Mouse (Mus musculus): ENCODE data around the gene Neurog1.

Gene Neurog1

DNA sequence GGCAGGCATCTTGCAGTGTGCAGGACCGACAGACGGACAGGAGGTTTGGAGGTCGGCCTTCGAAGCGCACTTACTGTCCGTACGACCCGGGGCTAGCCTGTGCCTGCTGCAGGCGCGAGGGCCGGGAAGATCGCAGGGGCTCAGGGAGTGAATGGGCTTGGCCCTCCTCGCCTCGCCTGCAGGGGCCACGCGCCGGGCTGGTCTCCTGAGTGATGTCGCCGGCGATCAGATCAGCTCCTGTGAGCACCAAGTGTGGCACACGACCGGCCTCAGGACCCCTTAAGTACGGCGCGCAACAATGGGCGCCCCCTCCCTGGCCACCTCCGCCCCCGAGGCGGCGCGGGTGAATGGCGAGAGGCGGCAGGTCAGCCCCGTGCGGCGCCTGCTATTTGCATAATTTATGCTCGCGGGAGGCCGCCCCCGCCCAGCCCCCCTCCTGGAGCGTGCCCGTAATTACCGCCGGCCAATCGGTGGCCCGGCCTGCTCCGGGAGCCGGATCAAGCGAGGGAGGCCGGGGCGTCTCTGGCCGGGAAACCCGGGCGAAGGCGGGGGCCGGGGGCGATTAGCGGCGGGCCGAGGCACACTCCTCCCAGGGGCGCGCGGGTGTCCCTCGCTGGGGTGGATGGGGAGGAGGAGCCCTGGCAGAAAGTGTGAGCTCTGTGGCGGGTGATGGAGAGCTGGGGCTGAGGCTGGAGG is at the start of gene Neurog1:
Neurog1 (minus strand) TSS at position 240 of the 696 bp plus-strand sequence.
- DNase-seq (ENCODE audit: low read depth, low spot score) = no peak

GRCm38 (mm10) chr13:56299336-56299735 is 47.4 kb upstream of the Neurog1 start:
- no peak for DNase-seq (ENCODE audit: low read depth, low spot score)

DNA sequence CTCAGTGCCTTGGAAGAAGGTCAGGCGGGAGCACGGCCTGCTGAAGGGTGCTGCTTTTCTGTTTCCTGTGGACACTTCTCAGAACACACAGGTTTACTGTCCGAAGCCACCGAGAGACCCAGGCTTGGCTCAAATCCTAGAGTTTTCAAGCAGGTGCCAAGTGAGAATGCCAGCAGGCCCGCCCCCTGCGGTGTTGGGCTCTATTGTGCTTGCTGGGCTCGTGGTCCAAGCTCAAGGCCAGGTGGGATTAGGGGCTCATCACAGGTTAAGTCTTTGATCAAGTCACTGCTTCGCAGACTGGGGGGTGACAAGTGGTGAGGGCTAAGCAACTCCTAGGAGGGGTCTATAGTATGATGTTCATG is 44.7 kb upstream of the Neurog1 start:
- no peak for DNase-seq (ENCODE audit: low read depth, low spot score)

- no peak for DNase-seq (ENCODE audit: low read depth, low spot score)
Observed at GRCm38 (mm10) chr13:56295943-56296658, 44.1 kb upstream of the Neurog1 start, which contains the start of gene Cxcl14. TSS of gene Cxcl14 (minus strand) at chr13:56296551.

- DNase-seq (ENCODE audit: low read depth, low spot score) = no peak
Observed at GRCm38 (mm10) chr13:56295586-56295942, 43.6 kb upstream of the Neurog1 start.

DNA sequence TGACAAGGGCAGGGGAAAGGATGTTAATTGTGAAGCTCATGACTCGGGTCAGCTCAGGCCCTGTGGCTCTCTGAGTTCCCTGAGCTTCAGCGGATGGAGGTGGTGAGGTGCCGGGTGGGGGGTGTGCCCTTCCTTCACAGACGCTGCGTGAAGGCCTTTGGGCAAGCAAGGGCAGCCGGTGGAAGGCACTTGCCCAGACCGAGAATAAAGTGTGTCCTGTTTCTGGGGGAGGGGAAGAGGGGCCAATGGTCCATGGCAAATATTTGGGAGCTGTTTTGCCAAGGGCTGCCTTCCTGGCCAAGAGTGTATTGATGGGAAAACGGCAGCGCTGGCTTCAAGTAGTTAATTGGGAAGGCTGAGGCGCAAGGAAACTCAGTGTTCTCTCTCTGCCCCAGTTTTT is 42.9 kb upstream of the Neurog1 start:
- no peak for DNase-seq (ENCODE audit: low read depth, low spot score)

- no peak for DNase-seq (ENCODE audit: low read depth, low spot score)
Observed at GRCm38 (mm10) chr13:56289998-56290397, 38.0 kb upstream of the Neurog1 start.

DNA sequence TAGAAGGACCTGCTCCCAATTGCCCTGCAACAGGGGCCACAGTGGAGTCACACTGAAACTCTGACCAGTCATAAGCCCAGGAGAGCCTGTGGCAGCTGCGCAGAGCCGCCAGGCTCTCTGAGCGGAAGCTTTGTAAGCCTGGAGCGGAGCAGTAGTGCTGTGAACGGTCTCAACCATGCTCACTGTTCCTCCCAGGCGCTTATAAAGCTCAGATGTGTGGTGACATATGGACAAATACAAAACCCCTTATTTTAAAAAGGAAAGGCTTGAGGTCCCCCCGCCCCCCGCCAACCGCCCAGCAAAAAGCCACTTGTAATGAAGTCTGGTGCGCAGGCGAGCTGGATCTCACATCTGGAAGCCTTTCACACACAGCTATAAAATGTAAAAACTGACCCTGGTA is 37.3 kb upstream of the Neurog1 start:
- no peak for DNase-seq (ENCODE audit: low read depth, low spot score)

- no peak for DNase-seq (ENCODE audit: low read depth, low spot score)
Observed at GRCm38 (mm10) chr13:56288601-56289000, 36.6 kb upstream of the Neurog1 start.

GRCm38 (mm10) chr13:56287091-56287490 is 35.1 kb upstream of the Neurog1 start:
- DNase-seq (ENCODE audit: low read depth, low spot score) = no peak

- no peak for DNase-seq (ENCODE audit: low read depth, low spot score)
Observed at GRCm38 (mm10) chr13:56283321-56283720, 31.4 kb upstream of the Neurog1 start.

DNA sequence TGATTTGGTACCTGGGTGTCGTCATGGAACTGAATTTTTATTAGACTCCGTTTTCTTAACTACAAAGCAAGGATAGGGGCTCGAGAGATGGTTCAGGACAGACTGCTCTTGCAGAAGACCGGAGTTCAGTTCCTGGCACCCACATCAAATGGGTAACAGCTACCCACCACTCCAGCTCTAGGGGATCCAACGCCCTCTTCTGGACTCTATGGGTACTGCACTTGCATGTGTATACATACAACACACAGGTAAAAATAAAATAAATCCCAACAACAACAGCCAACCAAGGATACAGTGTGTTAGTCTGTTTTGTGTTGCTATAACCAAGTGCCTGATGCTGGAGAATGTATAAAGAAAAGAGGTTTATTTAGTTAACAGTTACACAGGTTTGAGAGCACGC is 28.4 kb upstream of the Neurog1 start:
- DNase-seq (ENCODE audit: low read depth, low spot score) = no peak

DNA sequence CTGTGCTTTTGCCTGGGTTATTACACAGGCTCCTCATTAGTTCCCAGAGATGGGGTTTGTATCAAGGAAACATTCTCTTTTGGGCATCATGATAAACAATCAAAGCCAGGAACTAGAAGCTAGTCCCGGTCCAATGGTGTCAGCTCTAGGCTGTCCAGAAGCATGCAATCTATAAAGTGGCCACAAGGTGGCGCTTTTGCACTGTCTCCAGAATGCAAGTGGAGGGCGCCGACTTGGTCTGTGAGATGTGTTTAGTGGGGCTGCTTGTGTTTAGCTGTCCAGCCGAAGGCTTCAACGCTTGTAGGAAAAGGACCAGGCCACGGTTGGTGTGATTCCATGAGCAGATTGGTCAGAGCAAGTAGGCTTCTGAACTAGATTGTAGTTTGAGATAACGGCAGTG is 27.5 kb upstream of the Neurog1 start:
- peak; percentile 71 for DNase-seq (ENCODE audit: low read depth, low spot score)

- no peak for DNase-seq (ENCODE audit: low read depth, low spot score)
Observed at GRCm38 (mm10) chr13:56275171-56275570, 23.2 kb upstream of the Neurog1 start.

GRCm38 (mm10) chr13:56270124-56270523 is 18.2 kb upstream of the Neurog1 start:
- DNase-seq (ENCODE audit: low read depth, low spot score) = no peak

DNA sequence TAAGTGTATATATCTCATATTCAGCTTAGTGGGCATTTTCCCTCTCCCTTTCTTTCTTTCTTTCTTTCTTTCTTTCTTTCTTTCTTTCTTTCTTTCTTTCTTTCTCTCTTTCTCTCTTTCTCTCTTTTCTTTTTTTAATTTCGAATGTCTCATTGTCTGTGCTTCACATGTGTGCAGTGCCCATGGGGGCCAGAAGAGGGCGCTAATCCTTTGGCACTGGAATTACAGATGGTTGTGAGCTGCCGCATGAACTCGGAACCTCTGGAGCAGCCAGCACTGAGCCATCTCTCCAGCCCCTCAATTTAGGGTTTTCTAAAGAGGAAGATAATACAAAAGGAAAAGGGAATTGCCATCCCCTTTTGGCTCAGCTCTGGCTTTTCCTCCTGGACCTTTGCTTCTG is 15.4 kb upstream of the Neurog1 start:
- DNase-seq (ENCODE audit: low read depth, low spot score) = no peak

DNA sequence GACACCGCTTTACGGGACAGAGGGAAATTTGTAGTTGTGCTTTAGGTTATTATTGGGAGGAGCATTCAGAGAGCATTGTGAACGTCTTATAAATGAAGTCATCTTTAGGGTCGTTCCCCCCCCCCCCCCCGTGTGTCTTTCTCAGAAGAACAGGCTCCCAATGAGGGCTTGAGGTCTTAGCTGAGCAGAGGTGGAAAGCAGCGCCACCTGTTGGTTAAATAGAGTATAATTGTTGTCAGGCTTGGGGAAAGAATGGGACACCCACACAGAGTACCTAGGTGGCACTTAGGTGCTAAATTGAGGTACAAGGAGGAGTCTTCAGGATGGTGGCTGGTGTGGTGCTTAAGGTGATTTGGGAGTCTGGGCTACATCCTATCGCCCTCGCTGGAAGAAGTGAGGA is 14.5 kb upstream of the Neurog1 start:
- peak; percentile 49 for DNase-seq (ENCODE audit: low read depth, low spot score)

DNA sequence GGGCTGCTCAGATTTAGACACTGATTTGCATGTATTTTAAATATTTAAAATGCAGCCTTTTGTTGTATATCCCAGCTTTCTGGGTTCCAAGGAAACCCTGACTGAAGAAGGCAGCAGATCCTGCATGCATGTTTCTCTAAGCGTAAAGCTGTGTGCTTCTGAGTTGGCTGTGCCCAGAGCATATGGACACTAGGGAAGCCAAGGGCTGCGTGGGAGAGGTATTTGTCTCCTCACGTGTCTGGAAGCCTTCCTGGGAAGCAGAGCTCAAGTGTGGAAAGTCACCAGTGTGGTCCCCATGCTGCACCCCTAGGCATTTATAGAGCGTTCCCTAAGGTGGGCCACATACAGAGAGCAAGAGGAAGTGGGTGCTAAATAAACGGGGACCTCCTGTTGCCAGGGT is 13.7 kb upstream of the Neurog1 start:
- no peak for DNase-seq (ENCODE audit: low read depth, low spot score)

GRCm38 (mm10) chr13:56262269-56262668 is 10.3 kb upstream of the Neurog1 start:
- DNase-seq (ENCODE audit: low read depth, low spot score) = no peak

DNA sequence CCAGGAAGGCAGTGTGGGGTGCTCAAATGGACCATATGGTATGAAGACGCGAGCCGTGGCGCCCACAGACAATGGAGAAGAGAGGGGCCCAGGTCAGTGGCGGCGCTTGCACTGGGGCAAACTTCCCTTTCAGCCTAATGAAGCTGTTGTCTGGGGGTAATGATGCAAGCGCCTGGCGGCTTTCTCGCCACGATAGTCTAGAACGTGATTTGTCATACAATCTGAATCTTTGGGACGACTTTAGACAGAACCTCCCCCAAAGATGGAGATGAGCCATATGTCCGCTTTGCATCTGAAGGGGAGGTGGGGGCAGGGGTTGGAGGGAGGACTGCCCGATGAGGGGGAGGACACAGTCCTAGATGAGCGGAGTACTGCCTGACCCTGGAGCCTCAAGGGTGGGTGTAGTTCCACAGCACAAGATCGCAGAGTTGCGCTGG is 8.4 kb upstream of the Neurog1 start:
- DNase-seq (ENCODE audit: low read depth, low spot score) = no peak

- DNase-seq (ENCODE audit: low read depth, low spot score) = no peak
Observed at GRCm38 (mm10) chr13:56259926-56260250, 7.9 kb upstream of the Neurog1 start.

- DNase-seq (ENCODE audit: low read depth, low spot score) = no peak
Observed at GRCm38 (mm10) chr13:56259021-56259925, 7.3 kb upstream of the Neurog1 start.

All from A20 (cell line).